Mouse (Mus musculus) gastrocnemius, postnatal 36 days (tissue): ENCODE results near the gene Olfr1346. TPM values are rescaled to one million over a fixed set of nuclear protein-coding genes. Genes with fewer than 3 reads are reported as not detected.
"Not testable (repeated sequence)": the region's sequence is repeated elsewhere in the genome, so short reads cannot be mapped to it uniquely, and the experiment has no call there.

Experiments
- DNase-seq, 2 experiments: peaks; one replicate each; pipeline ENCODE4 v3.0.0; 2022
- intact Hi-C: fragments of 180-260 bp; cut with DNase I; formaldehyde crosslinking; loops from one replicate; pipeline ENCODE4 v1.15.1; 2025
- long read RNA-seq, 2 experiments: library from polyadenylated mRNA; stranded (forward); transcript quantifications; one replicate each; pipeline ENCODE4 v2.0.0; 2021
- total RNA-seq, 2 experiments: library from RNA; stranded (reverse); gene quantifications; 2 replicates each; pipeline ENCODE4 v1.2.3; 2021

Gene Olfr1346
- total RNA-seq, result not detected
- long read RNA-seq, experiment 1, result 0 reads
- long read RNA-seq, experiment 2, result 0 reads

DNA sequence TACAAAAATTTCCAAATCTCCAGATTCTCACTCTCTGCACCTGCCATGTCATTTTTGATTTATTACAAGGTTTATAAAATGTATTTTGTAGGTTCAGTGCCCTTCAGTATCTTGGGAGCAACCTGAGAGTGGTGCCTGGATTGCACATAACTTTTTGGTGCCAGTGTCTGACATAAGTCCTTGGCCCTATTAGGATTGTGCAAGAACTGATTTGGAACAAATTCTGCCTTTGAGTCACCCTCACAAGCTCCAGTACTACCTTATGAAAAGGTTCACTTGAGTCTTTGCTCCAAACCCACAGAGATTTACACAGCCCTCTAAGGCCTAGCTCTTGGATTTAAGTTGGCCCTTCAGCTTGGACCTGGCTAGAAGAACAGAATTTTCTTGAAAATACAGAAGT lies at the start of gene Olfr1346:
Olfr1346 (plus strand) TSS at position 151 of the 400 bp plus-strand sequence.
- intact Hi-C loops, result no loop called here
- no peak for DNase-seq

- no peak for DNase-seq
- intact Hi-C loops, result no loop called here
These were observed 47.0 kb upstream of the Olfr1346 start for GRCm38 (mm10) chr7:6419894-6420293.

DNA sequence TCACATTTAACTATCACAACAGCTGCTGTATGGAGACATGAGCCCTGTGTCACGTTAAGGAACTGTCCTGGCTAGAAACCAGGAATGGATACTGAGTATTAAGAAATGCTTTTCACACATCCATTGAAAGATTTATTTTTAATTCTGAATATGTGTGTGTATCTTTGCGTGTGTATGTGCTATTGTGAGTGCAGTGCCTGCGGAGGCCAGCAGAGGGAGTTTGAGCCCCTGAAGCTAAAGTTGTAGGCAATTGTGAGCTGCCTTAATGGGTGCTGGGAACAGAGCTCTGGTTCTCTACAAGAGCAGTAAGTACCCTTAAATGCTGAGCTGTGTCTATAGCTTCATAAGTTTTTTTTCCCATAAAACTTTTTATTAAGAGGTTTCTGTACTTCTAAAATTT lies 37.5 kb upstream of the Olfr1346 start:
- intact Hi-C loops, result no loop called here
- DNase-seq, result no peak

DNA sequence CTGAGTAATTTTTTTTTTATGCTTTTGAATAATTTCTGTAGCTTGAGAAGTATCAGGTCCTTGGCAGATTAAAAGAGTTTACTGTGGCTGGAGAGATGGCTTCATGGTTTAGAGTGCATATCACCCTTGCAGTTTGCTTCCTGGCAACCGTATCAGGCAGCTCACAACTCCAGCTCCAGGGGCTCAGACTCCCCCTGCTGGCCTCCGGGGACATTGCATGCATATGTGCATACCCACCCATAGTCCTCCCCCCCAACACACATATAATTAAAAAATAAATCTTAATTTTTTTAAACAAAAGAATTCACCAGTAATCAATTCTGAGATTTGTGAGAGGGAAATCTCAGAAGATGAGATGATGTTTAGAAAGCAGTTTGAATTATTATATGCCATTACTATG lies 36.6 kb upstream of the Olfr1346 start:
- intact Hi-C loops, result loop anchor here (1.0 to 10.0 kb wide), 3 partner anchors 71 to 504 kb away; no protein-coding TSS in a partner anchor
- no peak for DNase-seq

DNA sequence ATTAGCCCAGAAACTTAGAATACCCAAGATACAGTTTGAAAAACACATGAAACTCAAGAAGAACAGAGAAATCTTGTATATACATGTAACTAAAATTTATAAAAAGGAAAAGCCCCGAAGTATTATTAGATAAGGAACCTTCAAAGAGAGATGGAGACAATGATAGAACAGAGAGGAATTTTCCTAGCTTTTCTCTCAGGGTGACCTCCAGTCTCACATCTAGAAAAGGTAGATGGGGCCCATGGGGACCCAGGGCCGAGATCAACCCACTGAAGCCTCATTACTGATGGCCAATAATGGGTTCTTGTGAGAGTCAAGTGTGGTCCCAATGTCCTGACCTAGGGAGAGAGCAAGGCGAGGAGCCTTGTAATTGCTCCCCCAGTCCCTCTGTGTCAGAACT lies 28.5 kb upstream of the Olfr1346 start, which contains the start of gene Olfr1344:
Olfr1344 (plus strand) TSS at position 301 of the 400 bp plus-strand sequence.
- DNase-seq, result no peak
- intact Hi-C loops, result loop anchor here (10.0 kb wide), 2 partner anchors 286 to 496 kb away; no protein-coding TSS in a partner anchor

DNA sequence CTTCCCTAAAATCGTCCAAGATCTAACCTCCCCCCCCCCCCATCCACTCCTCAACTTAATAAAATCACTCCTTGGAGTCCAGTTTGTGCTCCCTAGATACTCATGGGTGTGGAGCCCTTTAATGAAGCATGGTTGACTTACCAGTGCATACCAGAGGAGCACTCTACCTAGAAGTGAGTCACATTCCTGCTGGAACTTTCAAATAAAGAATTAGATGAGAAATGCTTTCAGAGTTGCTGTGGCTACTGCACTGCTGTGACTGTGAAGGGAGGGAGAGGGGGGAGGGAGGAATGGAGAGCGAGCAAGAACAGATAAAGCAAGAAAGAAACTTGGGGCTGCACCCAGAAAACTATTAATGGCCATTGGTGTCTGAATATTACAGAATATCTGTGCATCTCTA lies 25.7 kb upstream of the Olfr1346 start:
- intact Hi-C loops, result no loop called here
- no peak for DNase-seq

GRCm38 (mm10) chr7:6447771-6448170 lies 19.1 kb upstream of the Olfr1346 start:
- DNase-seq, result no peak
- intact Hi-C loops, result no loop called here

- DNase-seq, result no peak
- intact Hi-C loops, result no loop called here
These were observed 11.0 kb upstream of the Olfr1346 start, which contains the start of gene Olfr1336 for GRCm38 (mm10) chr7:6455868-6456267. Gene Olfr1336 (plus strand): TSS chr7:6456168.

- intact Hi-C loops, result no loop called here
- DNase-seq, result no peak
These were observed 10.5 kb upstream of the Olfr1346 start for GRCm38 (mm10) chr7:6456399-6456798.

- intact Hi-C loops, DNase-seq: not testable (repeated sequence)
These were observed 10.7 kb downstream of the Olfr1346 start for GRCm38 (mm10) chr7:6477633-6478032.

DNA sequence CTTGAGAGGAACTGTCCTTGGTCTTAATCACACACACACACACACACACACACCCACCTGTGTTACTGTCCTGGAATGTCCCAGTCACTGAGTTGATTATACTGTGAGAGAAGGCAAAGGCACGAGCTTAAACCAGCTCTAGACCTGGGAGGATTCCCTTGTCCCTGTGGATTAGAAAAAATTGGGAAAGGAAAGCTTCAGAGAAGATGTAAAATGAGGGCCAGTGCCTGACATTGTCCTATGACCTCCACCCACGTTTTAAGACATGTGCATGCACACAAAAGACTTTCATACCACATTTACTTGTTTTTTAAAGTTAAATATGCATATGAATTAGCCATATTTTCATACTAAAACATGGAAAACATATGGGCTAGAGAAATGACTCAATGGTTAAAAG lies 19.9 kb downstream of the Olfr1346 start, which contains the start of gene Olfr5:
Olfr5 (minus strand) TSS at position 101 of the 400 bp plus-strand sequence.
- no peak for DNase-seq
- intact Hi-C loops, result no loop called here

GRCm38 (mm10) chr7:6499655-6500054 lies 32.8 kb downstream of the Olfr1346 start, which contains the start of gene Olfr1347:
Gene Olfr1347 (minus strand): TSS chr7:6499755.
- DNase-seq, result no peak
- intact Hi-C loops, result no loop called here

DNA sequence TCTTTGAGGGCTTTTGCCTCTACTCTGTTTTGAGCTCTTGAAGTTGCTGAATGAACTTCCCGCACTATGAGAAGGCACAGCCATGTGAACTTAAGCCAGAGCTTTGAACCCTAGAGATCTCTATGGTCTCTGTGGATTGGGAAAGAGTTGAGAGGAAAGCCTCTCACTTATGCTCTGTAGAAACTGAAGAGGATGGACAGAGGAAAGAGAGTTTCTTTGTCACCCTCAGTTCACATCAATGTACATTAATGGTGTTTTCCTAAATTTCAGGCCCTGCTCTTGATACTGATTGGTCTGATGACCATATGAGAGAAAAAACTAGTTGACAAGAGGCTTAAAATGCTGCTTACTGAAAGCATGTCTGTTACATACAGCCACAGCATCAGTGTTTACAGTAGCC lies 41.7 kb downstream of the Olfr1346 start, which contains the start of gene Olfr1348:
Olfr1348 (minus strand) TSS at position 101 of the 400 bp plus-strand sequence.
- DNase-seq, result no peak
- intact Hi-C loops, result no loop called here

GRCm38 (mm10) chr7:6521666-6522065 lies 54.8 kb downstream of the Olfr1346 start:
- intact Hi-C loops, result no loop called here

GRCm38 (mm10) chr7:6522850-6523249 lies 55.9 kb downstream of the Olfr1346 start, which contains the start of gene Olfr1349:
Gene Olfr1349 (minus strand): TSS chr7:6522950.
- no peak for DNase-seq
- intact Hi-C loops, result no loop called here

More at GRCm38 (mm10) chr7:6521666-6522065, 54.8 kb downstream of the Olfr1346 start:
- no peak for DNase-seq

DNA sequence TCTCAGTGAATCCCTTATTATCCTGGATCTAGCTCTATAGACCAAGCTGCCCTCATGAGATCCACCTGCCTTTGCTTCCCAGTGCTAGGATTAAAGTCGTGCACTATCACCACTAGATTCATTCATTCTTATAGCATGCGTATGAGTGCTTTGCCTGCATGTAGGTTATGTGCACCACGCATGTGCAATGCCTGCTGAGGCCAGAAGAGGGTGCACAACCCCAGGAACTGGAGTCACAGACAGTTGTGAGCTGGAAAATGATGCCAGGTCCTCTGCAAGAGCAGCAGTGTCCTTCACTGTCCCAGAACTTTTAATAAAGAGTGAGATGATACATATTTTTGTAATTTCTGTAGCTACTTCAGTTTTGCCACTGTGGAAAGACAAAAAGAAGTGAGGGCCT lies 58.1 kb downstream of the Olfr1346 start:
- intact Hi-C loops, result no loop called here

GRCm38 (mm10) chr7:6526141-6526540 lies 59.2 kb downstream of the Olfr1346 start:
- no peak for DNase-seq

More for the DNA sequence above, 58.1 kb downstream of the Olfr1346 start:
- DNase-seq, result no peak

More at GRCm38 (mm10) chr7:6526141-6526540, 59.2 kb downstream of the Olfr1346 start:
- intact Hi-C loops, result no loop called here

Other genes with a start within 250 kb of the Olfr1346 start
- gene Zscan5b, start 244.8 kb upstream of the Olfr1346 start, total RNA-seq, result not detected
- not detected for gene Epp13, start 214.4 kb upstream of the Olfr1346 start, total RNA-seq
- 1 to 10 TPM; 3.5 to 3.6 TPM for gene Zfp667, start 180.5 kb upstream of the Olfr1346 start, total RNA-seq
- gene Zfp583, start 135.8 kb upstream of the Olfr1346 start, total RNA-seq, result under 1 TPM; 0.46 to 0.49 TPM
- under 1 TPM; 0.18 to 0.32 TPM for gene Gm3854, start 123.3 kb upstream of the Olfr1346 start, total RNA-seq
- gene Zfp78, start 103.8 kb upstream of the Olfr1346 start, total RNA-seq, result 1 to 10 TPM; 1.4 to 2.2 TPM
- 1 to 10 TPM in 1 of 2 experiments, under 1 TPM in 1; 0.77 to 1.2 TPM for gene Zfp28, start 83.8 kb upstream of the Olfr1346 start, total RNA-seq
- under 1 TPM in 1 of 2 experiments, not detected in 1; 0.32 TPM for gene Smim17, start 68.4 kb upstream of the Olfr1346 start, total RNA-seq
- not detected for gene Gm20715, start 56.8 kb upstream of the Olfr1346 start, total RNA-seq
- gene Olfr1344, start 28.4 kb upstream of the Olfr1346 start, total RNA-seq, result not detected
- not detected for gene Olfr1336, start 10.9 kb upstream of the Olfr1346 start, total RNA-seq
- gene Olfr5, start 19.8 kb downstream of the Olfr1346 start, total RNA-seq, result not detected
- not detected for gene Olfr1347, start 32.7 kb downstream of the Olfr1346 start, total RNA-seq
- gene Olfr1348, start 41.6 kb downstream of the Olfr1346 start, total RNA-seq, result not detected
- not detected for gene Olfr1349, start 55.8 kb downstream of the Olfr1346 start, total RNA-seq
- not detected for gene Olfr1350, start 97.7 kb downstream of the Olfr1346 start, total RNA-seq
- gene Zim1, start 229.3 kb downstream of the Olfr1346 start, total RNA-seq, result 1 to 10 TPM; 4.5 to 5.5 TPM